Mouse (Mus musculus) urinary bladder, postnatal 36 days (tissue): ENCODE results near the gene Wdfy4.

Experiments used
- DNase-seq, 2 experiments: peaks; one replicate each; pipeline ENCODE4 v3.0.0; 2022; ENCODE audit warnings: low spot score in 2 of 2, mixed read lengths in 1 of 2

The Wdfy4 gene

DNA sequence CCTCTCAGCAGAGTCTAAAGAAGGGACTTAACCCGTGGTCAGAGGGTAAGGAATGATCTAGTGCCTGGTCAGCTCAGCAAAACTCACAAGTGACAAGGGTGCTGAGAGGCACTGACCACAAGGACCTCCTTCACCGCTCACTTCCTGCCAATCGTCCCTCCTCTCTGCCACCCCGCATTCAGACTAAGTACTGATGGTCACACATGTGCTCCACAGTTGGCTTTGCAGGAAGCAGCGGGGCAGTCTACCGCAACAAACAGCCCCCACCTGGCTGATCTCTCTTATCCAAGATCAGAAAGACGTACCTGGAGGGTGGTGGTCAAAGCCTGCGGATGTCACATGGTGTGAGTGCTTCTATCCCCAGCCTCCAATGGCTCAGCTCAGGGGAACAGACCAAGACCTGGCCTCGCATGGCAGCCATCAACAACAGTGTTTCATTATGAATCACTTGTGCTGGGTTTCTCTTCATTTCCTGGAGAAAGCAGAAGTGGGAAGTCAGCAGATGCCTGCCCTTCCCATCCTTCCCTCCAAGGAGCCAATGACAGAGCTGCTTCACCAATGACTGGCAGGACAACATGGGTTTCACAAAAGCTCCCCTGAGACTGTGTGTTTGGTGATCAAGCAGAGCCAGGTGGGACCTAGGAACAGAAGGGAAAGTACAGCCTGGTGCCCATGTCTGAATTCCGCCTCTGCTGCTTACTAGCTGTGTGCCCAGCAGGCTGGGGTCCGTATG is at the start of gene Wdfy4:
Gene Wdfy4, minus strand, starts transcription at position 441 of the 733 bp plus-strand sequence.
- DNase-seq, result no peak

DNA sequence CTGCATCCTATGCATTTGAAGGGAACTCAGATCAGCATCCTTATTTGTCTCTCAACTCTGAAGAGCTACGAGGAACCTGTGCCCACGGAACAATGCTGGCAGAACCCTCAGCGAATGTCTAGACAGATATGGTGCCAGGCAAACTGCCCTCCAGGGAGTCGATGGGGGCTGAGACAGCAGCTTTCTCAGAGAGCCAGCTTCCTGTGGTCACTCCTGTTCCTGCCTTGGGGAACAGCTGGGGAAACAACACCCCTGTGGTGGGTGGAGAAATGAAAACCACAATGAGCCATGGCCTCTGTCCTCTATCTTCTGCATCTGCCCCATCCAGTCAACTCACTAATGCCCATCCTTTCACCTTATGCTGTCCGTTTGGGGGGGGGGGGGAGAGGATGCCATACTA is 46.7 kb upstream of the Wdfy4 start:
- peak in 1 of 2 experiments; percentile 9 for DNase-seq

DNA sequence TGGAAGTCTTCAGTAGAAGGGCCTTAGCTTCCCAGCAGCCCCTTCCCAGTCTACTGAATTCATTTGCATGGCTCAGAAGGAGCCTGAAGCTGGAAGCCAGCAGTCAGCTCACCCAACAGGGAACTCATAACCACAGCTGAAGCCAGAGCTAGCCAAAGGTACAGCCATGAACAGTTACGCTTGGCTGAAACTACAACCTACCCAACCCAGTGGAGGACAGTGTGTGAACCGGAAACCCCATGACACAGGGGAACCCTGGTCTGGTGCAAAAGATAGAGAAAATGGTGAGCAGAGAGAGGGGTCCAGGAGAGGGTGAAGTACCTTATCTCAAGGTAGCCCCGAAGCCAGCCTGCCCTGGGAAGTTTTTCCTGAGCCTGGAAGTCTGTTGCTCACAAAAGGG is 46.0 kb upstream of the Wdfy4 start:
- DNase-seq, result no peak

GRCm38 (mm10) chr14:33230672-33231071 is 45.4 kb upstream of the Wdfy4 start:
- DNase-seq, result no peak

DNA sequence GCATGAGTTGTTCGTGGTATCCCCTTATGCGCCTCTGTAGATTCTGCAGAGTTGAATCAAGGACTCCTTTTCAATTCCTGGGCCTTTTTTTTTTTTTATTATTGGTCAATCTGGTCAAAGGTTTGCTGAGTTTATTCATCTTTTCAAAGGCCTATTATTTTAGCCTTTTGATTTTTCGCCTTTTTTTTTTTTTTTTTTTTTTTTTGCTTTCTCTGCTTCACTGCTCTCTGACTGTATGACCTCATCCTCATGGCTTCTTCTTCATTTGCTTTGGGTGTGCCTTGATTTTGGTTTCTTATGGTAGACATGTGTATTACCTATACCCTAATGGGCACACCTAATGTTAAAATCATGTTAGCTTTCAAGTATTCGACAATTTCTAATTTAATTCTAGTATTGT is 39.9 kb upstream of the Wdfy4 start:
- DNase-seq, result no peak

DNA sequence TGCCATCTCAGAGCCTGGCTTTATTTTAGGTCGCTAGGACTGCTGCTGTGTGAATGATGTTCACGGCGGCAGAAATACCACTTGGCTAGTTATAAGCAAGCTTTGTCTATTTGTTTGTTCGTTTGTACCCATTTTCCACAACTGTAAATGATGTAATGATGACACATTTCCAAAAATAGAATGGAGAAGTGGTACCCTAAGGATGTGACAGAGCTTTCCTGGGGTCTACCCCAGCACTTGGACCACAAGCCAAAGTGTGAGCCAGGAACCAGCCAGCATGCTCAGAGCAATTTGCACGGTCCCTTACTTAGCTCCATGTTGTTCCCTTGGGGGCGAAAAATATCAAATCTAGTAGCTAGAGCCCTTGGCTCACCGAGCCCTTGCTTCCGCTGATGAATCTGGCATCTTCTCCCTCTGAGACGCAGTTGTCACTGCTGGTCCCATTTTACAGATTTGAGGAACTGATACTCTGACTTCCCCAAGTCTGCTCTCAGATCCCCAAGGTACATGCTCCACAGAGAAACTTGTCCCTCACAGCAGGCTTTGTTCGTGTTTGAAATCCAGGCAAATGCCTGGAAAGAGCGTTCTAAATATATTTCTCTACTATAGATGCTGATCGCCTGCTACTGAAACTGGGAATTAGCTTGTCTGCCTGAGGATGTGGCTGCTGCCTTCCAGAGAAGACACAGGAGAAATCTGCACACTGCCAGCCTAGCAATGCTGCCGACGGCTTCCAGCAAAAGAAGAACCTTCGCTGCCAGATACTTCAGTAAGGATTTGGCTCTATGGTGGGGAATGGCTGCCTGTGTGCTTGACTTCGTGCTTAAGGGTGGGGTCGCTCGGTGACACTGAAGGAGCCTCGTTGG is 31.3 kb upstream of the Wdfy4 start:
- DNase-seq, result no peak

DNA sequence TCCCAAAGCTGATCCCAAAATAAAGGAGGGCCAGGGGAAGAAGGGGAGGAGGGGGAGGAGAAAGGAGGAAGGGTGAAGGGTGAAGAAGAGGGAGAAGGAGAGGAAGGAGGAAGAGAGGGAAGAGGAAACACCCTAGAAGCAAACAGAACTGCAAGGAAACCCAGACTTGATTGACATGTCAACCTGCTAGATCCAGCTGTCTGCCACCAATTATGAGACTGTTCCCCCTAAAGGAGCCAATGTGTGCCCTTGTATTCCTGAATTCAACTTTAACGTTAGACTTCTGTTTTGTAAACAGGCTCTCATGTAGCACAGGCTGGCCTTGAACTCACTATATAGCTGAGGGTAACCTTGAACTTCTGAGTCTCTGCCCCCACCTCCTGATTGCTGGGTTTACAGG is 29.9 kb upstream of the Wdfy4 start:
- DNase-seq, result no peak

DNA sequence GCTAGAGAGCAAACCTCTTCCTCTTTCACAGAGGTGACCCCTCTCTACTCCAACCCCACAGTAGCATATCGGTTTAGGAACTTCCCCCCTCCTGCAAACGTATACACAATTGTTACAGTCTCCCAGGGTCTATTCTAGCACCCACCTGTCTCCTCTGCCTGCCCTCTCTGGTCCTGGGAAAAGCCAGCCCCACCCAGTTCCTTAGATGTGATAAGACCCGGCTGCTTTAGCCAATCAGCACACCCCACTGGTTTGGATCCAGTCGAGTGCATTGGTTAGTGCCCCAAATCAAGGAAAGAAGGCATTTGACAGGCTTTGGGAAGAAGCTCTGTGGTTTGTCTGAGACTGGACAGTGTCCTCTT is 29.4 kb upstream of the Wdfy4 start:
- no peak for DNase-seq

GRCm38 (mm10) chr14:33213823-33214766 is 28.8 kb upstream of the Wdfy4 start, which contains the start of gene Arhgap22:
Arhgap22 (plus strand) TSS chr14:33214026.
- peak; percentile 75 to 85 for DNase-seq

DNA sequence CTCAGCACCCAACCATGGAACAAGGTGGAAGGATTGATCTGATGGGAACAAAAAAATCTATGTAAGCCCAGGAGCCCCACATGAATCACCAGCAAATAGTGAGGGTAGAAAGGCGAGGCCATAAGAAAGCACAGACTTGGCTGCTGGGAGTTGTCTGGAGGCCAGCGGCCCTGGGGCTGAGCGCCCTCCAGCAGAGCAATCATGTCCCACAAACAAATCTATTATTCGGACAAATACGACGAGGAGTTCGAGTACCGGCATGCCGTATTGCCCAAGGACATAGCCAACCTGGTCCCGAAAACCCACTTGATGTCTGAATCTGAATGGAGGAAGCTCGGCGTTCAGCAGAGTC is 27.6 kb upstream of the Wdfy4 start:
- DNase-seq, result no peak

DNA sequence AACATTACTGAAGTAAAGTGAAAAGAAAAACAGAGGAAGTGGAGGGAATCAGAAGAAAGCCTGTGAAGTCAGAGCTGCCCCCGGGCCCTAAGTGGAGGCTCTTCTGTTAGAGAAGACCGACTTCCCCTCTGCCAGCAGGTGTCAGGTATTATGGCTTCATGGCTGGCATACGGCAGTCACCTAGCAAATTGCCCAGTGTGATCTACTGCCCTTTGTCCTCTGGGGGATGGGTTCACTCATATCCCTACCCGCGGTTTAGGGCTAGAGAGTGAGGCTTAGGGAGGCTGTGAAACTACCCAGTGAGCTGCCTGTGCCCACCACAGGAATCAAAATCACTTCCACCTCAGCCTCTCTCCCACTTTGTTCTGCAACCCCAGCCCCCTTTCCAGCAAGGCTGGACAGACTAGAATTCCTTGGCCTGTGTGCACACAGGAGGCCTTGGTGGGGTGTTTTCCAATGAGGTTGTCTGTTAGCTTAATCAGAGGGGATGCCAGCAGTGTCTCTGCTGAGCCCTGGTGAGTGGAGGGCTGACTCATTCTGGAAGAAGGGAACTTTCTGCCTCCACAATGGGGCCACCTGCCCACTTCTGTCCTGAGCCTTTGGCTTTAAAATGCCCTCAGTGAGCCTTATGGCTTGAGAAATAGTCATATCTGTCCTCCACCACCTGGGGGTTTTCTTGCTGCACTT is 27.1 kb upstream of the Wdfy4 start:
- no peak for DNase-seq

DNA sequence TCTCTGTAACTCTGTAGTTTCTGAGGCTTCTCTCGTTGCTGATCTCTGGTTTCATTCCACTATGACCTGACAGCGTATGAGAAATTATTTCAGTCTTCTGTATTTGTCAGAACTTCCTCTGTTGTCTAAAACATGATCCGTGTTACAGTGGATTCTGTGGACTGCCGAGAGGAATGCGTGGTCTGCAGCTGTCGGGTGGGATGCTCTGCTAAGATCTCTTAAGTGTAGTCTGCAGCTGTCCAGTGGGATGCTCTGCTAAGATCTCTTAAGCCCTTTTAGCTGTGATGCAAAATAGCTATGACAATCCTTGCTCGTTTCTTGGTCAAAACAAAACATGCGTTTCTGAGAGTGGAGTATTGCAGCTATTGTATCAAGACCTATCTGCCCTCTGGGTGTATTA is 25.5 kb upstream of the Wdfy4 start:
- DNase-seq, result no peak

- no peak for DNase-seq
These were observed 23.0 kb upstream of the Wdfy4 start for GRCm38 (mm10) chr14:33208331-33208730.

GRCm38 (mm10) chr14:33207011-33207410 is 21.7 kb upstream of the Wdfy4 start:
- DNase-seq, result no peak

DNA sequence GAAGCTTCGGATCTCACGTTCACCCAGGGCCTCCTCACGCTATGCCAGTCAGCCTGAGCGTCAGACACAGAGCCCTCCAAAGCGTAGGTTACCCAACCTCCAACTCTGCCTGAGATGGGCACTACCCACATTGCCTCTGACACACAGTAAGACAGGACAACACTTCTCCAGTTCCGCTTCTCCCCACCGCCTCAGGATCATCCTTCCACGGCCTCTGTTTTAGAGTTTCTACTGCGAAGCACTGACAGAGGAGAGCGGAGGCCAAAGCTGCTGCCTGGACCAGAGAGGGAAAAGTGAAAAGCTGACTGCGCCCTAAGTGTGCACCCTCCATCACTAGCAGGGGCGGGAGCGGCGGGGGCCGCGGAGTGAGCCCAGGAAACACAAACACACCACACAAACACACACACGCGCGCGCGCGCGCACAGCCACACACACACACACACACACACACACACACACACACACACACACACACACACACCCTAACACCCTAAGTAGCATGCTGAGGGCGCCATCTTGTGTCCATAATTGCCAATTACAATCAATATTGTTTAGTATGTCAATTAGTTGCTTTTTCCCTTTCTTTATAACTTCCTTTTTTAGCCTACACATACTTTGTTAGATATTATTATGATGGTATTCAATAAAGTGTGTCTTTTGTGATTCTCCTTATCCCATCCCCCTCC is 20.1 kb upstream of the Wdfy4 start:
- no peak for DNase-seq

- DNase-seq, result no peak
These were observed 18.5 kb upstream of the Wdfy4 start for GRCm38 (mm10) chr14:33203777-33204176.

- no peak for DNase-seq
These were observed 17.6 kb upstream of the Wdfy4 start for GRCm38 (mm10) chr14:33202885-33203284.

DNA sequence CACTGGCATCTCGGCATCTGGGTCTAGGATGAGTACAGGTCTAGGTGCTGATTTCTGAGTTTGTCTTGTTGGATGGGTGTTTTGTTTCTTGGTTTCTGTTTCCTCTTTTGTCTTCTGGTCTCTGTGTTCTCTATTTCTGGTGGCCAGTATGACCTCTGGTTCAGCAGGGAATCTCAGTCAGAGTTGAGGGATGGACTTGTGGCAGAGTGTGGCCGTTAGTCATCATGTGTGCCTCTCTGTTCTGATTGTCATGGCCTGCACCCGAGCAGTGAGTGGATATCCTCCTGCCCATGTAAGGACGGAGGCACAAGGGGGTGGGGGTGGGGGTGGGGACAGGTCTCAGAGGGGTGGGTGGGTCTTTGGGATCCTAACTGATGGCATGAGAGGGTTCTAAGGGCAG is 16.9 kb upstream of the Wdfy4 start:
- no peak for DNase-seq

GRCm38 (mm10) chr14:33194241-33194640 is 8.9 kb upstream of the Wdfy4 start:
- no peak for DNase-seq

GRCm38 (mm10) chr14:33193762-33194161 is 8.5 kb upstream of the Wdfy4 start:
- no peak for DNase-seq

GRCm38 (mm10) chr14:33190646-33191045 is 5.3 kb upstream of the Wdfy4 start:
- no peak for DNase-seq
